ENCODE assay signal across 19 mouse cellular contexts in the genomic region with DNA sequence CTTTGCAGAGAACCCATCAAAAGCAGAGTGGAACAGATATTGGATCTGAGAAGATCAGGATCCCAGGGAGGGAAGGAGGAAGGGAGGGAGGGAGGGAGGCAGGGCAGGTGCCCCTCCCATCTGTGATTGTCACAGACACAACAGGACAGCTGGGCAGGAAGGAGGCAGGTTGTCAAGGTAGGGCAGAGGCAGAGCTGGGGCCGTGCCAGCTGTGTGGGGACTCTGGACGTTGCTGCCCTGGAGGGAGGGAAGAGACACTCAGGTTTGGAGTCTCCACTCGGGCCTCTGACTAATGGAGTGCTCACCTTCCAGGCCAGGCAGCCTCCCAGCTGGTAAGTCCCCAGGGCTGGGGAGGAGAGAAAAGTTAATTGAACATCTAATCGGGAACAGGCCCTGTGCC. TPM values are rescaled to one million over a fixed set of nuclear protein-coding genes. Genes with fewer than 3 reads are reported as not detected.
A peak's percentile ranks its signal among the peaks of the same experiment; 100 is the strongest.
DNase-seq lines count a peak whose midpoint lies in the region; ATAC-seq lines count a peak whose summit lies in the region.
"Had no signal": no experiment of that assay in that cellular context is flagged by ENCODE, and none has a peak within 500 bp of the region (broad histone marks: within the 10 kb centered on the region; RNA-seq: fewer than 3 reads in every experiment).

No protein-coding gene starts in this region.

- H3K4me2 ChIP-seq in liver, embryonic 15.5 days, result no peak overlapping the region
- H3K4me2 ChIP-seq in liver, embryonic 11.5 days, result no peak overlapping the region
- H3K4me2 ChIP-seq in hindbrain, embryonic 11.5 days (replicated peaks; ENCODE audit: low read depth, low read length), result no peak overlapping the region
- H3K4me2 ChIP-seq: forebrain, embryonic 13.5 days; heart, embryonic 15.5 days; hindbrain, embryonic 15.5 days had no signal

- peaks cover 47% of the 10 kb centered on the region for H3K4me1 ChIP-seq in liver, embryonic 15.5 days (replicated peaks)
- H3K4me1 ChIP-seq in liver, embryonic 11.5 days (replicated peaks; ENCODE audit: control insufficient read depth, insufficient read depth, low read length), result peaks cover 7% of the 10 kb centered on the region; the same call in 1 of the 2 replicates
- no peaks in the 10 kb centered on the region for H3K4me1 ChIP-seq in hindbrain, embryonic 11.5 days (replicated peaks; ENCODE audit: control insufficient read depth, insufficient read depth, low read length)

- no peak overlapping the region for H3K27ac ChIP-seq in liver, embryonic 15.5 days (replicated peaks)
- H3K27ac ChIP-seq in liver, embryonic 11.5 days (ENCODE audit: low read depth, low read length), result no peak overlapping the region
- no peak overlapping the region for H3K27ac ChIP-seq in hindbrain, embryonic 11.5 days (ENCODE audit: low read depth, low read length)
- H3K27ac ChIP-seq: embryonic facial prominence, embryonic 10.5 days; forebrain, embryonic 13.5 days; gastrocnemius, adult 2 months; heart, embryonic 10.5 days; heart, embryonic 15.5 days; hindbrain, embryonic 10.5 days; hindbrain, embryonic 15.5 days had no signal

- 60% methylated on average over 4 of the region's 4 CpGs for WGBS in liver, embryonic 15.5 days (ENCODE audit: insufficient replicate concordance)
- 54% methylated on average over 4 of the region's 4 CpGs for WGBS in liver, embryonic 11.5 days
- WGBS in hindbrain, embryonic 11.5 days, result 72% methylated on average over 4 of the region's 4 CpGs

- DNase-seq in heart, adult 11 months, result peak; percentile 75
- DNase-seq in heart, adult 9 months (ENCODE audit: low spot score in 2 of 2), result no peak
- DNase-seq in liver, embryonic 11.5 days (ENCODE audit: low spot score), result no peak
- DNase-seq in urinary bladder, adult 2 months (ENCODE audit: low spot score), result peak; percentile 11
- DNase-seq in urinary bladder, adult 18-20 months (ENCODE audit: low spot score in 2 of 2), result no peak
- no peak for DNase-seq in hindbrain, embryonic 11.5 days (ENCODE audit: low spot score)
- DNase-seq: adrenal gland, postnatal 25 days; cerebellum, adult 2 months; cerebellum, postnatal 10 days; gastrocnemius, adult 2 months; gastrocnemius, postnatal 25 days; heart, postnatal 14 days had no signal

- H3K9me3 ChIP-seq in liver, embryonic 15.5 days (replicated peaks), result no peaks in the 10 kb centered on the region
- no peaks in the 10 kb centered on the region for H3K9me3 ChIP-seq in liver, embryonic 11.5 days (ENCODE audit: control insufficient read depth, low read length)
- H3K9me3 ChIP-seq in hindbrain, embryonic 11.5 days (ENCODE audit: control insufficient read depth, low read length), result no peaks in the 10 kb centered on the region
- H3K9me3 ChIP-seq: embryonic facial prominence, embryonic 10.5 days; forebrain, embryonic 13.5 days; heart, embryonic 10.5 days; heart, embryonic 15.5 days; hindbrain, embryonic 10.5 days; hindbrain, embryonic 15.5 days had no signal

- H3K4me3 ChIP-seq in liver, embryonic 15.5 days (replicated peaks), result no peak overlapping the region
- no peak overlapping the region for H3K4me3 ChIP-seq in liver, embryonic 11.5 days (ENCODE audit: low read depth, low read length)
- H3K4me3 ChIP-seq in hindbrain, embryonic 11.5 days (ENCODE audit: low read depth, low read length), result no peak overlapping the region
- H3K4me3 ChIP-seq: embryonic facial prominence, embryonic 10.5 days; forebrain, embryonic 13.5 days; gastrocnemius, adult 2 months; heart, embryonic 10.5 days; heart, embryonic 15.5 days; hindbrain, embryonic 10.5 days; hindbrain, embryonic 15.5 days had no signal

- no peaks in the 10 kb centered on the region for H3K36me3 ChIP-seq in liver, embryonic 15.5 days (replicated peaks)
- no peaks in the 10 kb centered on the region for H3K36me3 ChIP-seq in liver, embryonic 11.5 days (ENCODE audit: control insufficient read depth, insufficient read depth, low read length)
- H3K36me3 ChIP-seq in hindbrain, embryonic 11.5 days (ENCODE audit: control insufficient read depth, insufficient read depth, low read length), result no peaks in the 10 kb centered on the region
- H3K36me3 ChIP-seq: embryonic facial prominence, embryonic 10.5 days; heart, embryonic 10.5 days; heart, embryonic 15.5 days; hindbrain, embryonic 10.5 days; hindbrain, embryonic 15.5 days had no signal

- ATAC-seq in liver, embryonic 15.5 days (ENCODE audit: insufficient read depth), result peak; percentile 17; the same call in 1 of the 2 replicates
- no peak for ATAC-seq in liver, embryonic 11.5 days (replicated peaks; ENCODE audit: low FRiP score)
- ATAC-seq in hindbrain, embryonic 11.5 days (ENCODE audit: low FRiP score), result no peak
- ATAC-seq: forebrain, embryonic 13.5 days had no signal

- H3K27me3 ChIP-seq in liver, embryonic 15.5 days, result peaks cover 29% of the 10 kb centered on the region
- no peaks in the 10 kb centered on the region for H3K27me3 ChIP-seq in liver, embryonic 11.5 days (replicated peaks; ENCODE audit: control insufficient read depth, insufficient read depth, low read length)
- H3K27me3 ChIP-seq in hindbrain, embryonic 11.5 days (ENCODE audit: control insufficient read depth, insufficient read depth, low read length), result no peaks in the 10 kb centered on the region
- H3K27me3 ChIP-seq: forebrain, embryonic 13.5 days; heart, embryonic 15.5 days; hindbrain, embryonic 15.5 days had no signal

- H3K9ac ChIP-seq in liver, embryonic 15.5 days, result no peak overlapping the region
- no peak overlapping the region for H3K9ac ChIP-seq in liver, embryonic 11.5 days (ENCODE audit: low read depth, low read length)
- H3K9ac ChIP-seq in hindbrain, embryonic 11.5 days (ENCODE audit: low read depth, low read length), result no peak overlapping the region
- H3K9ac ChIP-seq: forebrain, embryonic 13.5 days; heart, embryonic 15.5 days; hindbrain, embryonic 15.5 days had no signal

RNA-seq across cellular contexts. Expression of a gene that starts 52.0 kb away (rescaled TPM):
- 404 and 432 TPM in 2 replicates for polyA plus RNA-seq in liver, embryonic 15.5 days (2015; fragmentation: Nextera tagmentation; extraction: Ambion mirVana)
- polyA plus RNA-seq in liver, embryonic 11.5 days (2014; fragmentation: Nextera tagmentation; extraction: Ambion mirVana), result 446 and 497 TPM in 2 replicates
- polyA plus RNA-seq in urinary bladder, adult 2 months (2012; rRNA removed), result 64.4 and 68.4 TPM in 2 replicates
- polyA plus RNA-seq in hindbrain, embryonic 11.5 days (2014; fragmentation: Nextera tagmentation; extraction: Ambion mirVana), result 267 and 302 TPM in 2 replicates

Comparison
In these comparisons a context has a peak if more than half of its experiments do, and no peak if none do; other contexts are left out.
1. DNase-seq: peak in heart, adult 11 months (single experiment) and urinary bladder, adult 2 months (single experiment); none in heart, adult 9 months (0 of 2), liver, embryonic 11.5 days (single experiment), urinary bladder, adult 18-20 months (0 of 2) and hindbrain, embryonic 11.5 days (single experiment).